Mouse (Mus musculus): ENCODE data around the gene Rab8b. TPM values are rescaled to one million over a fixed set of nuclear protein-coding genes. Genes with fewer than 3 reads are reported as not detected.

Rab8b gene
- 22.2 and 30.7 TPM in 2 replicates for total RNA-seq (2014; rRNA removed)
- polyA plus RNA-seq (2015; fragmentation: Nextera tagmentation; extraction: Ambion mirVana), result 6.0 and 20.7 TPM in 2 replicates

DNA sequence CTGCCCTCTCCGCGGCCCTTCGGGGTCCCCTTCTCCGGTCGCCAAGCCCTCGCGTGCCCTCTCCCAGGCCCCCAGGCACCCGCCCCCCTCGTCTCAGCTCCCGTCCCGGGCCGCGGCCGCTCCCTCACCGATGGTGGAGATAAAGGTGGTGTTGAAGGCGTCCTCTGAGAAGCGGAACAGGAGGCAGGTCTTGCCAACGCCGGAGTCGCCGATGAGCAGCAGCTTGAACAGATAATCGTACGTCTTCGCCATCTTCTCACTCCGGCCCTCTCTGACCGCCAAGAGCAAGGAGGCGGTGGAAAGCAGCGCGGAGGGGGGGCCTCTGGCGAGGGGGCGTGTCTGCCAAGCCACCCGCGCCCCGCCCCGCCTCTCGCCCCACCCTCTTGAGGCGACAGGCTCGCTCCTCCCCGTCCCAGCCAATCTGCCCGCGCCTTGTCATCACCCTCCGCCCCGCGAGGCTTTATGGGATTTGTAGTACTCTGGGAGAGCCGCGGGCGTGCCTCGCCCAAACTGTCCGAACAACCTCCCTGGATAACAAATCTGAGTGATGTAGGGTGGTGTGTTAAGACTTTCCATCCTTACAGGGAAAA is at the start of gene Rab8b:
Gene Rab8b (minus strand): TSS at position 306 of the 590 bp plus-strand sequence.
- Histone ChIP-seq H3K9ac (peak within 1 kb of the TSS; percentile 77), H3K4me1 (ENCODE audit: insufficient read depth) (peaks cover 8% of the 10 kb centered on the region), H3K27me3 (ENCODE audit: insufficient read depth, low read length) (no peaks in the 10 kb centered on the region), H3K9me3 (ENCODE audit: low read length) (no peaks in the 10 kb centered on the region), H3K4me3 (ENCODE audit: low read depth, low read length) (peak within 1 kb of the TSS; percentile 93), H3K27ac (ENCODE audit: low read depth, low read length) (peak within 1 kb of the TSS; percentile 85), H3K4me2 (ENCODE audit: low read depth) (peak within 1 kb of the TSS; percentile 81), H3K36me3 (ENCODE audit: insufficient read depth) (no peaks in the 10 kb centered on the region)
- ATAC-seq (peak; percentile 99), DNase-seq (peak; percentile 97)
- TF ChIP-seq CTCF (IDR thresholded peaks at IDR 0.05; ENCODE audit: low read depth), result no peak
- under 1% methylated on average over 49 of the region's 49 CpGs for WGBS

- peaks cover 35% of the 10 kb centered on the region for H3K36me3 ChIP-seq (ENCODE audit: insufficient read depth)
- H3K4me2 ChIP-seq (ENCODE audit: low read depth), result no peak overlapping the region
- DNase-seq (no peak), ATAC-seq (no peak)
- H3K27ac ChIP-seq (ENCODE audit: low read depth, low read length), result no peak overlapping the region
- no peaks in the 10 kb centered on the region for H3K9me3 ChIP-seq (ENCODE audit: low read length)
- TF ChIP-seq CTCF (IDR thresholded peaks at IDR 0.05; ENCODE audit: low read depth), result no peak
- 85% methylated on average over 8 of the region's 8 CpGs for WGBS
- H3K9ac ChIP-seq, result no peak overlapping the region
- no peak overlapping the region for H3K4me3 ChIP-seq (ENCODE audit: low read depth, low read length)
- H3K27me3 ChIP-seq (ENCODE audit: insufficient read depth, low read length), result no peaks in the 10 kb centered on the region
- no peaks in the 10 kb centered on the region for H3K4me1 ChIP-seq (ENCODE audit: insufficient read depth)
Observed at GRCm38 (mm10) chr9:66967492-66967891, 48.0 kb upstream of the Rab8b start.

DNA sequence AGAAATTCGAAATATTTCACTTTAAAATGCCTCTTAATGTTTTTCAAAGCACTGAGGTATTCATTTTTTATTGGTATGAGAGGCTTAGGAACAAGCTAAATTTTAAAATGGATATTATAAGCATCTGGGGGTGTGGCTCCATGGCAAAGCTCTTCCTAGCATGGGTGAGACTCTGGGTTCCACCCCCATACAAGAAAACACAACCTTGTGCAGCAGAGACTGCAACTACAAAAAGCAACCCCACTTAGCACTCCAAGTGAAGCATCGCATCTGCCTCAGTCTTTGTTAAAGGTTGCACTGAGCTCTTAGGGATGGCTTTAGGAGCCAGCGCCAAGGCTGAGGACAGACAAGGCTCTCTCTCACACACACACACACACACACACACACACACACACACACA is 42.0 kb upstream of the Rab8b start:
- ATAC-seq (no peak), DNase-seq (no peak)
- H3K27ac ChIP-seq (ENCODE audit: low read depth, low read length), result no peak overlapping the region
- H3K4me3 ChIP-seq (ENCODE audit: low read depth, low read length), result no peak overlapping the region
- no peak overlapping the region for H3K4me2 ChIP-seq (ENCODE audit: low read depth)
- H3K4me1 ChIP-seq (ENCODE audit: insufficient read depth), result no peaks in the 10 kb centered on the region
- H3K9ac ChIP-seq, result no peak overlapping the region
- no peaks in the 10 kb centered on the region for H3K9me3 ChIP-seq (ENCODE audit: low read length)
- H3K36me3 ChIP-seq (ENCODE audit: insufficient read depth), result peaks cover 12% of the 10 kb centered on the region
- 73% methylated on average over 3 of the region's 3 CpGs for WGBS
- no peaks in the 10 kb centered on the region for H3K27me3 ChIP-seq (ENCODE audit: insufficient read depth, low read length)
- no peak for TF ChIP-seq CTCF (IDR thresholded peaks at IDR 0.05; ENCODE audit: low read depth)

- no peak overlapping the region for H3K27ac ChIP-seq (ENCODE audit: low read depth, low read length)
- WGBS, result 97% methylated on average over 3 of the region's 3 CpGs
- TF ChIP-seq CTCF (IDR thresholded peaks at IDR 0.05; ENCODE audit: low read depth), result no peak
- DNase-seq (no peak), ATAC-seq (no peak)
- no peak overlapping the region for H3K4me3 ChIP-seq (ENCODE audit: low read depth, low read length)
- no peaks in the 10 kb centered on the region for H3K27me3 ChIP-seq (ENCODE audit: insufficient read depth, low read length)
- no peaks in the 10 kb centered on the region for H3K4me1 ChIP-seq (ENCODE audit: insufficient read depth)
- H3K9me3 ChIP-seq (ENCODE audit: low read length), result no peaks in the 10 kb centered on the region
- H3K4me2 ChIP-seq (ENCODE audit: low read depth), result no peak overlapping the region
- peaks cover 12% of the 10 kb centered on the region for H3K36me3 ChIP-seq (ENCODE audit: insufficient read depth)
- H3K9ac ChIP-seq, result no peak overlapping the region
Observed at GRCm38 (mm10) chr9:66957451-66957850, 38.0 kb upstream of the Rab8b start.

GRCm38 (mm10) chr9:66952886-66953285 is 33.4 kb upstream of the Rab8b start:
- no peak overlapping the region for H3K9ac ChIP-seq
- no peaks in the 10 kb centered on the region for H3K9me3 ChIP-seq (ENCODE audit: low read length)
- H3K4me1 ChIP-seq (ENCODE audit: insufficient read depth), result no peaks in the 10 kb centered on the region
- no peaks in the 10 kb centered on the region for H3K27me3 ChIP-seq (ENCODE audit: insufficient read depth, low read length)
- peaks cover 18% of the 10 kb centered on the region for H3K36me3 ChIP-seq (ENCODE audit: insufficient read depth)
- 79% methylated on average over 2 of the region's 2 CpGs for WGBS
- H3K4me2 ChIP-seq (ENCODE audit: low read depth), result no peak overlapping the region
- TF ChIP-seq CTCF (IDR thresholded peaks at IDR 0.05; ENCODE audit: low read depth), result no peak
- no peak overlapping the region for H3K27ac ChIP-seq (ENCODE audit: low read depth, low read length)
- no peak overlapping the region for H3K4me3 ChIP-seq (ENCODE audit: low read depth, low read length)
- ATAC-seq (no peak), DNase-seq (no peak)

DNA sequence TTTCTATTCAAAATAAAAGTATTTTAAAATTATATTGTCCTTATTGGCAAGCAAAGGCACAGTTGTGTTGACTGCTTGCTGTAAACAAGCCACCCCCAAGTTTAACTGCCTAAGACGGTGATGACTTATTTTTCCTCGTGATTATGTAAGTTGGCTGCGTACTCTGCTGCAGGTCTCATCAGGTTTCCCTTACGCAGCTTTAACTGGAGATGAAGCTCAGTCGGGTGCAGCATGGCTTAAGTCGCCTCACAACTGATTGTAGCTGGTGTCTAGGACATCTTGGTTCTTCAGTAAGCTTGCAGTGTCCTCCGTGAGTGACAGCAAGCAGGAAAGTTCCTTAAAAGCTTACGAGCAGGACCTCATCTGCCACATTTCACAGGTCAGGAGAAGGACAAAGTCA is 32.8 kb upstream of the Rab8b start:
- 82% methylated on average over 8 of the region's 8 CpGs for WGBS
- H3K4me1 ChIP-seq (ENCODE audit: insufficient read depth), result no peaks in the 10 kb centered on the region
- DNase-seq, result no peak

DNA sequence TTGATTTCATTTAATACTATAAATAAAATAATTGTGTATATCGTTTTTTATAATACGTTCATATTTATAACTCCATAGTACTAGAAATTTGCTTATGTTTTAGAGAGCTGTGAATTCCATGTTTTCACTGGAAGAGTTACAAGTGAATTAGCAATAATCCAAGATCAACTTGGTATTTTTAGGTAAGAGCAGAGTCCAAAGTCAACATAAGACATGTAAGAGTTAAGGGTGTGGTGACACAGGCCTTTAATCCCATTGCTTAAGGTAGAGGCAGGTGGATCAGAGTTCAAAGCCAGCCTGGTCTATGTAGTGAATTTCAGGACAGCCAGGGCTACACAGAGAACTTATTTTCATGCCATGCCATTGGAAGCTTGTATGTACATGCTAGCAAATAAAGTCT is 29.0 kb upstream of the Rab8b start:
- H3K27ac ChIP-seq (ENCODE audit: low read depth, low read length), result no peak overlapping the region
- ATAC-seq (no peak), DNase-seq (no peak)
- H3K9me3 ChIP-seq (ENCODE audit: low read length), result no peaks in the 10 kb centered on the region
- 95% methylated on average over 2 of the region's 2 CpGs for WGBS
- H3K36me3 ChIP-seq (ENCODE audit: insufficient read depth), result 0 out of 2 replicates have a peak, but pooled peaks cover 8% of the 10 kb centered on the region
- no peaks in the 10 kb centered on the region for H3K4me1 ChIP-seq (ENCODE audit: insufficient read depth)
- H3K27me3 ChIP-seq (ENCODE audit: insufficient read depth, low read length), result no peaks in the 10 kb centered on the region
- no peak for TF ChIP-seq CTCF (IDR thresholded peaks at IDR 0.05; ENCODE audit: low read depth)
- no peak overlapping the region for H3K4me3 ChIP-seq (ENCODE audit: low read depth, low read length)
- H3K9ac ChIP-seq, result no peak overlapping the region
- no peak overlapping the region for H3K4me2 ChIP-seq (ENCODE audit: low read depth)

More for the DNA sequence above, 32.8 kb upstream of the Rab8b start:
- H3K9me3 ChIP-seq (ENCODE audit: low read length), result no peaks in the 10 kb centered on the region
- no peak overlapping the region for H3K4me3 ChIP-seq (ENCODE audit: low read depth, low read length)
- H3K27me3 ChIP-seq (ENCODE audit: insufficient read depth, low read length), result no peaks in the 10 kb centered on the region
- H3K36me3 ChIP-seq (ENCODE audit: insufficient read depth), result peaks cover 18% of the 10 kb centered on the region
- no peak overlapping the region for H3K4me2 ChIP-seq (ENCODE audit: low read depth)
- H3K9ac ChIP-seq, result no peak overlapping the region
- H3K27ac ChIP-seq (ENCODE audit: low read depth, low read length), result no peak overlapping the region
- no peak for TF ChIP-seq CTCF (IDR thresholded peaks at IDR 0.05; ENCODE audit: low read depth)
- ATAC-seq, result no peak
